Mouse (Mus musculus) mouse trophoblast stem cell (cell line): ENCODE data around the gene Spata2.

Experiments used
- in situ Hi-C, 2 experiments: fragments of 300-500 bp; cut with MseI, MboI; formaldehyde crosslinking; loops; 2 replicates in 1 of 2; 3 replicates in 1 of 2; pipeline ENCODE4 v1.15.1; 2025

Spata2 gene

GRCm38 (mm10) chr2:167483081-167483826 is 9.4 kb downstream of the Spata2 start:
- in situ Hi-C loops, result no loop called here

- in situ Hi-C loops, result no loop called here
Measured at GRCm38 (mm10) chr2:167482681-167483080, 10.0 kb downstream of the Spata2 start.

GRCm38 (mm10) chr2:167479501-167479900 is 13.2 kb downstream of the Spata2 start:
- in situ Hi-C loops, result no loop called here

GRCm38 (mm10) chr2:167478128-167478527 is 14.6 kb downstream of the Spata2 start:
- in situ Hi-C loops, result no loop called here

- in situ Hi-C loops, result no loop called here
Measured at GRCm38 (mm10) chr2:167476762-167477161, 15.9 kb downstream of the Spata2 start.

GRCm38 (mm10) chr2:167476200-167476688 is 16.4 kb downstream of the Spata2 start:
- in situ Hi-C loops, result no loop called here

- in situ Hi-C loops, result no loop called here
Measured at GRCm38 (mm10) chr2:167475596-167475995, 17.1 kb downstream of the Spata2 start.

- in situ Hi-C loops, result no loop called here
Measured at GRCm38 (mm10) chr2:167474218-167474617, 18.5 kb downstream of the Spata2 start.

GRCm38 (mm10) chr2:167471585-167471984 is 21.1 kb downstream of the Spata2 start:
- in situ Hi-C loops, result no loop called here

GRCm38 (mm10) chr2:167470611-167471010 is 22.1 kb downstream of the Spata2 start:
- in situ Hi-C loops, result no loop called here

GRCm38 (mm10) chr2:167468444-167468843 is 24.2 kb downstream of the Spata2 start:
- in situ Hi-C loops, result no loop called here

GRCm38 (mm10) chr2:167467214-167467613 is 25.5 kb downstream of the Spata2 start:
- in situ Hi-C loops, result no loop called here

- in situ Hi-C loops, result no loop called here
Measured at GRCm38 (mm10) chr2:167465951-167466350, 26.7 kb downstream of the Spata2 start.

GRCm38 (mm10) chr2:167463802-167464201 is 28.9 kb downstream of the Spata2 start:
- in situ Hi-C loops, result no loop called here

GRCm38 (mm10) chr2:167462954-167463353 is 29.7 kb downstream of the Spata2 start:
- in situ Hi-C loops, result no loop called here

GRCm38 (mm10) chr2:167459071-167459865 is 33.4 kb downstream of the Spata2 start:
- in situ Hi-C loops, result no loop called here

- in situ Hi-C loops, result no loop called here
Measured at GRCm38 (mm10) chr2:167458548-167458947, 34.1 kb downstream of the Spata2 start.

- in situ Hi-C loops, result no loop called here
Measured at GRCm38 (mm10) chr2:167457213-167457612, 35.5 kb downstream of the Spata2 start.

GRCm38 (mm10) chr2:167456361-167457020 is 36.2 kb downstream of the Spata2 start:
- in situ Hi-C loops, result no loop called here

GRCm38 (mm10) chr2:167453814-167454213 is 38.9 kb downstream of the Spata2 start:
- in situ Hi-C loops, result no loop called here

- in situ Hi-C loops, result no loop called here
Measured at GRCm38 (mm10) chr2:167450647-167451046, 42.0 kb downstream of the Spata2 start.
